Mouse (Mus musculus): ENCODE data around the gene Dnm1.
"Not testable (repeated sequence)": the region's sequence is repeated elsewhere in the genome, so short reads cannot be mapped to it uniquely, and the experiment has no call there.

Dnm1 gene

GRCm38 (mm10) chr2:32310096-32310845 lies 42.9 kb downstream of the Dnm1 start:
- DNase-seq, result no peak

- no peak for DNase-seq
Measured at GRCm38 (mm10) chr2:32308870-32309568, 44.1 kb downstream of the Dnm1 start.

- peak in 1 of 2 experiments; percentile 42 for DNase-seq
Measured at GRCm38 (mm10) chr2:32307941-32308760, 45.0 kb downstream of the Dnm1 start.

GRCm38 (mm10) chr2:32307247-32307798 lies 45.8 kb downstream of the Dnm1 start:
- DNase-seq, result no peak

GRCm38 (mm10) chr2:32306176-32306575 lies 47.0 kb downstream of the Dnm1 start:
- no peak for DNase-seq

GRCm38 (mm10) chr2:32305668-32306067 lies 47.5 kb downstream of the Dnm1 start:
- no peak for DNase-seq

- peak in 1 of 2 experiments; percentile 45 for DNase-seq
Measured at GRCm38 (mm10) chr2:32304145-32304832, 48.8 kb downstream of the Dnm1 start.

- no peak for DNase-seq
Measured at GRCm38 (mm10) chr2:32302952-32303351, 50.2 kb downstream of the Dnm1 start.

GRCm38 (mm10) chr2:32299469-32299868 lies 53.7 kb downstream of the Dnm1 start:
- DNase-seq, result no peak

- DNase-seq, result not testable (repeated sequence)
Measured at GRCm38 (mm10) chr2:32295842-32296241, 57.3 kb downstream of the Dnm1 start.

- DNase-seq, result peak in 1 of 2 experiments; percentile 20
Measured at GRCm38 (mm10) chr2:32295285-32295684, 57.9 kb downstream of the Dnm1 start.

- DNase-seq, result peak in 1 of 2 experiments; percentile 50
Measured at GRCm38 (mm10) chr2:32294348-32294747, 58.8 kb downstream of the Dnm1 start.

GRCm38 (mm10) chr2:32289578-32289977 lies 63.6 kb downstream of the Dnm1 start:
- DNase-seq, result no peak

- DNase-seq, result peak in 1 of 2 experiments; percentile 62
Measured at GRCm38 (mm10) chr2:32288371-32288931, 64.7 kb downstream of the Dnm1 start.

- DNase-seq, result peak; percentile 98 to 99
Measured at GRCm38 (mm10) chr2:32287923-32288367, 65.2 kb downstream of the Dnm1 start, which contains the start of gene Swi5. TSS of gene Swi5 (minus strand) at chr2:32288075.

- peak in 1 of 2 experiments; percentile 29 for DNase-seq
Measured at GRCm38 (mm10) chr2:32287334-32287840, 65.8 kb downstream of the Dnm1 start, which contains the start of gene Golga2. TSS of gene Golga2 (plus strand) at chr2:32287384.

- peak in 1 of 2 experiments; percentile 55 for DNase-seq
Measured at GRCm38 (mm10) chr2:32283986-32284385, 69.2 kb downstream of the Dnm1 start.

GRCm38 (mm10) chr2:32282727-32283126 lies 70.4 kb downstream of the Dnm1 start:
- DNase-seq, result peak; percentile 50 to 74

- DNase-seq, result no peak
Measured at GRCm38 (mm10) chr2:32282289-32282688, 70.8 kb downstream of the Dnm1 start.

GRCm38 (mm10) chr2:32275823-32276222 lies 77.3 kb downstream of the Dnm1 start:
- no peak for DNase-seq

GRCm38 (mm10) chr2:32260635-32261034 lies 92.5 kb downstream of the Dnm1 start:
- peak; percentile 40 to 64 for DNase-seq

All from lung, adult 18-20 months (tissue).